Mouse (Mus musculus) limb, embryonic 10.5 days (tissue): ENCODE results near the gene Gm1113. TPM values are rescaled to one million over a fixed set of nuclear protein-coding genes. Genes with fewer than 3 reads are reported as not detected.
A peak's percentile ranks its signal among the peaks of the same experiment; 100 is the strongest.

Experiments
- DNase-seq: peaks from one replicate; pipeline ENCODE4 v3.0.0-alpha.2; 2017; ENCODE audit warnings: low spot score
- H3K27ac ChIP-seq: fragments of 300-500 bp; sonication (generic); 2 replicates; pipeline ENCODE4 v1.5.1; 2016; ENCODE audit warnings: mild to moderate bottlenecking
- H3K27me3 ChIP-seq: fragments of 300-500 bp; sonication (generic); 2 replicates; pipeline ENCODE4 v1.6.1; 2016; ENCODE audit warnings: low read depth, mild to moderate bottlenecking; ENCODE audit not compliant: poor library complexity, severe bottlenecking
- H3K36me3 ChIP-seq: fragments of 300-500 bp; sonication (generic); 2 replicates; pipeline ENCODE4 v1.6.1; 2016; ENCODE audit warnings: mild to moderate bottlenecking, moderate library complexity
- H3K4me1 ChIP-seq: fragments of 300-500 bp; sonication (generic); 2 replicates; pipeline ENCODE4 v1.6.1; 2016
- H3K4me3 ChIP-seq: fragments of 300-500 bp; sonication (generic); 2 replicates; pipeline ENCODE4 v1.5.1; 2016; ENCODE audit warnings: mild to moderate bottlenecking, moderate library complexity
- H3K9me3 ChIP-seq: fragments of 300-500 bp; sonication (generic); replicated peaks from 2 replicates; pipeline ENCODE4 v1.6.1; 2016; ENCODE audit warnings: mild to moderate bottlenecking
- WGBS: fragments of 180-500 bp; shearing (Covaris S2); methylation state at CpG from one replicate; pipeline ENCODE4 v1.1.7; 2016; 5-methylcytosine and 5-hydroxymethylcytosine counted together
- polyA plus RNA-seq: library from polyadenylated mRNA; unstranded; fragments of >200 nt; fragmentation: Nextera tagmentation; extraction: Ambion mirVana; gene quantifications from 2 replicates; pipeline ENCODE4 v1.2.1, GENCODE M21; 2016

The Gm1113 gene
- polyA plus RNA-seq, 1 experiment from 2014 or later = not detected

- Histone ChIP-seq H3K27ac (no peak overlapping the region), H3K36me3 (no peaks in the 10 kb centered on the region), H3K4me3 (no peak overlapping the region), H3K27me3 (no peaks in the 10 kb centered on the region), H3K9me3 (no peaks in the 10 kb centered on the region), H3K4me1 (peaks cover 2% of the 10 kb centered on the region)
- WGBS = 87% methylated on average over 14 of the region's 14 CpGs
- DNase-seq = no peak
Observed at GRCm38 (mm10) chr9:35543099-35543860, 25.2 kb upstream of the Gm1113 start.

GRCm38 (mm10) chr9:35541941-35542340, 23.9 kb upstream of the Gm1113 start:
- no peaks in the 10 kb centered on the region for H3K9me3 ChIP-seq
- H3K36me3 ChIP-seq = no peaks in the 10 kb centered on the region
- peak; percentile 7 for DNase-seq
- H3K4me1 ChIP-seq = peaks cover 10% of the 10 kb centered on the region
- 74% methylated on average over 6 of the region's 6 CpGs for whole genome bisulfite sequencing
- no peak overlapping the region for H3K27ac ChIP-seq
- H3K27me3 ChIP-seq = no peaks in the 10 kb centered on the region
- H3K4me3 ChIP-seq = no peak overlapping the region

- H3K27ac ChIP-seq = no peak overlapping the region
- DNase-seq = peak; percentile 93
- no peaks in the 10 kb centered on the region for H3K27me3 ChIP-seq
- no peaks in the 10 kb centered on the region for H3K9me3 ChIP-seq
- no peak overlapping the region for H3K4me3 ChIP-seq
- peaks cover 10% of the 10 kb centered on the region for H3K4me1 ChIP-seq
- no peaks in the 10 kb centered on the region for H3K36me3 ChIP-seq
- WGBS = 12% methylated on average over 6 of the region's 6 CpGs
Observed at GRCm38 (mm10) chr9:35541488-35541887, 23.4 kb upstream of the Gm1113 start.

- no peak overlapping the region for H3K4me3 ChIP-seq
- H3K4me1 ChIP-seq = peaks cover 10% of the 10 kb centered on the region
- no peak overlapping the region for H3K27ac ChIP-seq
- peak; percentile 29 for DNase-seq
- H3K27me3 ChIP-seq = no peaks in the 10 kb centered on the region
- 91% methylated on average over 5 of the region's 5 CpGs for WGBS
- H3K9me3 ChIP-seq = no peaks in the 10 kb centered on the region
- H3K36me3 ChIP-seq = no peaks in the 10 kb centered on the region
Observed at GRCm38 (mm10) chr9:35541024-35541423, 23.0 kb upstream of the Gm1113 start.

- Histone ChIP-seq H3K36me3 (no peaks in the 10 kb centered on the region), H3K9me3 (no peaks in the 10 kb centered on the region), H3K4me3 (no peak overlapping the region), H3K4me1 (peaks cover 18% of the 10 kb centered on the region), H3K27ac (no peak overlapping the region), H3K27me3 (no peaks in the 10 kb centered on the region)
- WGBS = 85% methylated on average over 13 of the region's 13 CpGs
- DNase-seq = peak; percentile 23
Observed at GRCm38 (mm10) chr9:35539001-35539750, 21.1 kb upstream of the Gm1113 start.

- Histone ChIP-seq H3K4me3 (no peak overlapping the region), H3K36me3 (no peaks in the 10 kb centered on the region), H3K27ac (no peak overlapping the region), H3K4me1 (peaks cover 48% of the 10 kb centered on the region), H3K9me3 (no peaks in the 10 kb centered on the region), H3K27me3 (no peaks in the 10 kb centered on the region)
- WGBS = 85% methylated on average over 4 of the region's 4 CpGs
- no peak for DNase-seq
Observed at GRCm38 (mm10) chr9:35535876-35536275, 17.8 kb upstream of the Gm1113 start.

GRCm38 (mm10) chr9:35535110-35535509, 17.0 kb upstream of the Gm1113 start:
- peak overlapping the region; percentile 25; the same call in 1 of the 2 replicates for H3K27ac ChIP-seq
- H3K4me3 ChIP-seq = no peak overlapping the region
- H3K27me3 ChIP-seq = no peaks in the 10 kb centered on the region
- DNase-seq = peak; percentile 77
- H3K36me3 ChIP-seq = no peaks in the 10 kb centered on the region
- WGBS = 6% methylated on average over 2 of the region's 2 CpGs
- H3K9me3 ChIP-seq = no peaks in the 10 kb centered on the region
- H3K4me1 ChIP-seq = peaks cover 56% of the 10 kb centered on the region

GRCm38 (mm10) chr9:35533266-35533665, 15.2 kb upstream of the Gm1113 start:
- no peak for DNase-seq
- Histone ChIP-seq H3K4me1 (peaks cover 71% of the 10 kb centered on the region), H3K27ac (peak overlapping the region; percentile 85), H3K4me3 (no peak overlapping the region), H3K36me3 (no peaks in the 10 kb centered on the region), H3K9me3 (no peaks in the 10 kb centered on the region), H3K27me3 (no peaks in the 10 kb centered on the region)
- 29% methylated on average over 9 of the region's 9 CpGs for WGBS

GRCm38 (mm10) chr9:35529796-35530195, 11.7 kb upstream of the Gm1113 start:
- Histone ChIP-seq H3K4me1 (peaks cover 60% of the 10 kb centered on the region), H3K36me3 (no peaks in the 10 kb centered on the region), H3K4me3 (peak overlapping the region; percentile 19), H3K27me3 (no peaks in the 10 kb centered on the region), H3K27ac (peak overlapping the region; percentile 85), H3K9me3 (no peaks in the 10 kb centered on the region)
- 6% methylated on average over 1 of the region's 1 CpGs for WGBS
- DNase-seq = peak; percentile 82

GRCm38 (mm10) chr9:35529141-35529540, 11.1 kb upstream of the Gm1113 start:
- 44% methylated on average over 3 of the region's 3 CpGs for WGBS
- Histone ChIP-seq H3K4me1 (peaks cover 65% of the 10 kb centered on the region), H3K9me3 (no peaks in the 10 kb centered on the region), H3K27me3 (no peaks in the 10 kb centered on the region), H3K27ac (peak overlapping the region; percentile 66; the same call in 1 of the 2 replicates), H3K36me3 (no peaks in the 10 kb centered on the region), H3K4me3 (no peak overlapping the region)
- no peak for DNase-seq

- peak; percentile 68 for DNase-seq
- WGBS = 21% methylated on average over 7 of the region's 7 CpGs
- H3K9me3 ChIP-seq = no peaks in the 10 kb centered on the region
- no peaks in the 10 kb centered on the region for H3K36me3 ChIP-seq
- H3K27ac ChIP-seq = peak overlapping the region; percentile 54
- no peaks in the 10 kb centered on the region for H3K27me3 ChIP-seq
- H3K4me1 ChIP-seq = peaks cover 47% of the 10 kb centered on the region
- no peak overlapping the region for H3K4me3 ChIP-seq
Observed at GRCm38 (mm10) chr9:35523941-35524411, 5.9 kb upstream of the Gm1113 start.

GRCm38 (mm10) chr9:35523541-35523940, 5.5 kb upstream of the Gm1113 start:
- H3K27ac ChIP-seq = peak overlapping the region; percentile 54
- no peak for DNase-seq
- 30% methylated on average over 5 of the region's 5 CpGs for WGBS

More at GRCm38 (mm10) chr9:35523541-35523940, 5.5 kb upstream of the Gm1113 start:
- Histone ChIP-seq H3K36me3 (no peaks in the 10 kb centered on the region), H3K4me3 (no peak overlapping the region), H3K27me3 (no peaks in the 10 kb centered on the region), H3K4me1 (peaks cover 42% of the 10 kb centered on the region), H3K9me3 (no peaks in the 10 kb centered on the region)
